Mouse (Mus musculus): Measurements from ENCODE around the gene Ripor3. TPM values are rescaled to one million over a fixed set of nuclear protein-coding genes. Genes with fewer than 3 reads are reported as not detected.

The Ripor3 gene
- polyA plus RNA-seq, 1 experiment from 2014 or later = 0.98 TPM

DNA sequence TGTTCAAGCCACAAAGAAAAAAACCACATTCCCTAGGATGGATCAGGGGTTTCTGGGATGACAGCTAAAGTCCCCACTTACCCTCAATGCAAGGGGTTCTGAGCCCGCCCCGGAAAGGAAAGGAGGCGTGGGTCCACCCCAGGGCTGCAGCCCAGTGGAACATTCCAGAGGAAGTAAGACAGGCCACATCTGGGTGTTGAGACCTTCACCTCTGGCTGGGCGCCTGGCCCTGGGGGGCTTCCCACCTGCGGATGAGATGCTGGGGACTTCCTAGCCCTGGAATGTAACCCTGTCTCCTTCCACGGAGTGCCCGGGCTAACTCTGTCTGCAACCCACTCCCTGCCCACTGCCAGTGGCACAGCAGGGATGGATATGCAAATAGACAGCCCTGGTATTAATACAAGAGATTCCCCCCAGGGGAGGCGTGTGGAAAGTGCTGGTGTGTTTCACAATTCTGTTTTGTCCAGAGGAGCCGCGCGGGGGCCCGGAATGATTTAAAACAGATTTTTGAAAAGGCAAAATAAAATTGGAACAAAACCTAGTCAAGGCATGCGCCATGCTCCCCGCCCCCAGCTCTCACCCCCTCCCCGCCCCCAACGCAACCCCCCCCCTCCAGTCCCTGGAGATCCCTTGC is 38.7 kb upstream of the Ripor3 start:
- no peaks in the 10 kb centered on the region for H3K36me3 ChIP-seq
- no peak overlapping the region for H3K27ac ChIP-seq
- peak overlapping the region; percentile 37 for H3K9ac ChIP-seq (replicated peaks)
- no peak for ATAC-seq (ENCODE audit: insufficient number of reproducible peaks, insufficient read depth, low FRiP score, low TSS enrichment, low read depth)
- H3K27me3 ChIP-seq = peaks cover 51% of the 10 kb centered on the region
- peak overlapping the region; percentile 83 for H3K4me2 ChIP-seq
- peaks cover 43% of the 10 kb centered on the region for H3K4me1 ChIP-seq (replicated peaks)
- 11% methylated on average over 16 of the region's 16 CpGs for WGBS
- H3K9me3 ChIP-seq = no peaks in the 10 kb centered on the region
- peak overlapping the region; percentile 49 for H3K4me3 ChIP-seq (replicated peaks)

DNA sequence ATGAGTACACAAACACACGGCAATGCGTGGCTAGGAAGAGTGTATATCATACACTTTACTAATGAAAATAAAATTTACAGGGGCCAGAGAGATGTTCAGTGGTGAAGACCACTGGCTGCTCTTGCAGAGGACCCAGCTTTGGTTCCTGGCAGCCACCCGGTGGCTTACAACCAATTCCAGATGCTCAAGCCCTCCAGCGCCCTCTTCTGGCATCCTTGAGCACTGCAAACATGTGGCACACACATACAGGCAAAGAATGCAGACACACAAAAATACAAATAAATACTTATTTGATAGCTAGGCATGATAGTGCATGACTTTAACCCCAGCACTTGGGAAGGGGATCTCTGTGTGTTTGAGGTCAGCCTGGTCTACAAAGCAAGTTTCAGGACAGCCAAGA is 36.0 kb upstream of the Ripor3 start:
- no peaks in the 10 kb centered on the region for H3K36me3 ChIP-seq
- peaks cover 43% of the 10 kb centered on the region for H3K4me1 ChIP-seq (replicated peaks)
- H3K4me2 ChIP-seq = no peak overlapping the region
- ATAC-seq (ENCODE audit: insufficient number of reproducible peaks, insufficient read depth, low FRiP score, low TSS enrichment, low read depth) = no peak
- 66% methylated on average over 4 of the region's 4 CpGs for WGBS
- peaks cover 40% of the 10 kb centered on the region for H3K27me3 ChIP-seq
- H3K27ac ChIP-seq = peak overlapping the region; percentile 81
- H3K9ac ChIP-seq (replicated peaks) = no peak overlapping the region
- H3K9me3 ChIP-seq = no peaks in the 10 kb centered on the region
- H3K4me3 ChIP-seq (replicated peaks) = no peak overlapping the region

DNA sequence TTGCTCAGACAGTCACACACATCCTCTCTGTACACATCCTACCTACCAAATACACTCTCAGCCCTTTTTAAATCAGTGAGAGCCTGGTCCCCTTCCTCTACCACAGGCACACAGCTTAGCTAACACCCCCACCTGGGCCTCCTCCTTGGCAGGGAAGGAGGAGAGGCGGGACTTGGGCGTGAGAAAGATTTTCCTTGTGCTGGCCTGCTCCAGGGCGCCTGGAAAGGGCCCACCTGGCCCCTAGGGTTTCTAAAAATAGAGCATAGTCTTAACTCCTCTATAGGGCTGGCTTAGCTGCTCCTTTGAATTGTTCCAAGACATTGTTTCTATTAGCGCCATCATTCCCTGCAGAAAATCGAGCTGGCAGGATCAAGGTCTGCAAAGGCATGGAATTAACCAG is 35.4 kb upstream of the Ripor3 start:
- H3K27me3 ChIP-seq = peaks cover 33% of the 10 kb centered on the region
- peaks cover 42% of the 10 kb centered on the region for H3K4me1 ChIP-seq (replicated peaks)
- H3K36me3 ChIP-seq = no peaks in the 10 kb centered on the region
- peak overlapping the region; percentile 81 for H3K27ac ChIP-seq
- 14% methylated on average over 5 of the region's 5 CpGs for WGBS
- H3K9ac ChIP-seq (replicated peaks) = no peak overlapping the region
- H3K9me3 ChIP-seq = no peaks in the 10 kb centered on the region
- ATAC-seq (ENCODE audit: insufficient number of reproducible peaks, insufficient read depth, low FRiP score, low TSS enrichment, low read depth) = peak; percentile 47
- peak overlapping the region; percentile 4; the same call in 1 of the 2 replicates for H3K4me2 ChIP-seq
- no peak overlapping the region for H3K4me3 ChIP-seq (replicated peaks)

DNA sequence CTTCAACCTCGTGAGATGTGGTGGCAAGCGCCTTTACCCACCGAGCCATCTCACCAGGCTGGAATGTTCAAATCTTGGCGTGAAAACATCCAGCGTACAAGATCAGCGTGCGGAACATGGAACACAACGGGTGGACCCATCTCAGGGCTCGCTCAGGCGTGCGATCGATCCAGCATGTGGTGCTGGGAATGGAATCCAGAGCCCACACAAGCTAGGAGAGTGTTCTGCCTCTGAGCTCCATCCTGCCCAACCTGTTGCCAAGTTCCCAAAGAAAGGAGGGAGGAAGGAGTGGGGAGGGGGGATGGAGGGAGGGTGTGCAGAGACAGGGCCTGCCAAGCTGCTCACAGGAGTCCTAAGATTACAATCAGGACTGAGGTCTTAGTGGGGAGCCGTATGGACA is 34.9 kb upstream of the Ripor3 start:
- peak; percentile 5; the same call in 1 of the 2 replicates for ATAC-seq (ENCODE audit: insufficient number of reproducible peaks, insufficient read depth, low FRiP score, low TSS enrichment, low read depth)
- peaks cover 29% of the 10 kb centered on the region for H3K27me3 ChIP-seq
- peaks cover 38% of the 10 kb centered on the region for H3K4me1 ChIP-seq (replicated peaks)
- H3K27ac ChIP-seq = peak overlapping the region; percentile 81
- H3K36me3 ChIP-seq = no peaks in the 10 kb centered on the region
- WGBS = 70% methylated on average over 13 of the region's 13 CpGs
- no peak overlapping the region; the same call in 1 of the 2 replicates for H3K9ac ChIP-seq (replicated peaks)
- no peaks in the 10 kb centered on the region for H3K9me3 ChIP-seq
- H3K4me2 ChIP-seq = 0 out of 2 replicates have a peak overlapping the region, but pooled peaks have one; percentile 4
- no peak overlapping the region for H3K4me3 ChIP-seq (replicated peaks)

DNA sequence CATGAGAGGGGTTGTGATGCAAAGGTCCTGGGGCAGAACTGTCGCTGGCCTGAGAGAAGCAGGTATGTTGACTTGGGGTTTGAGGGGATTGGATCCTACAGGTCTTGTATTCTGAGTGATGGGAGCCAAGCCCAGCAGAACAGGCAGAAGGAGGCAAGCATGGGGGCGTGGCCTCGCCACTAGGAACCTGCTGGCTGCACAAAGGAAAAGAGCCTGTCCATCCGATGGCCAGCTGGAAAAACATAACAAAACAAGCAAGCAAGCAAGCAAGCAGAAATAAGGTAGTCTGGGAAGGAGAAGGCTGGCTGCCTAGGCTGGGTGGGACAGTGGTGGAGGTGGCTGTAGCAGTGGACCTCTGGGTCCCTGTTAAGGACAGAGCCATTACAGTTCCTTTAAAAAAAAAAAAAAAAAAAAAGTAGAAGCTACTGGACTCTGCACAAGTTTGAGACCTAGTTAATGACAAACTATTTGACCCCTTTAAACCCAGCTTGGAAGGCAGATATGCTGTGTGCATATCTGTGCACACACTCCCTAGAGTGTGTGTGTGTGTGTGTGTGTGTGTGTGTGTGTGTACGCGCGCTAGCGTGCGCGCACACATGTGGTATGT is 34.4 kb upstream of the Ripor3 start:
- H3K36me3 ChIP-seq = no peaks in the 10 kb centered on the region
- ATAC-seq (ENCODE audit: insufficient number of reproducible peaks, insufficient read depth, low FRiP score, low TSS enrichment, low read depth) = no peak
- H3K9ac ChIP-seq (replicated peaks) = no peak overlapping the region; the same call in 1 of the 2 replicates
- H3K4me1 ChIP-seq (replicated peaks) = peaks cover 33% of the 10 kb centered on the region
- no peak overlapping the region for H3K4me2 ChIP-seq
- H3K27me3 ChIP-seq = peaks cover 23% of the 10 kb centered on the region
- no peak overlapping the region for H3K4me3 ChIP-seq (replicated peaks)
- no peaks in the 10 kb centered on the region for H3K9me3 ChIP-seq
- 0 out of 2 replicates have a peak overlapping the region, but pooled peaks have one; percentile 17 for H3K27ac ChIP-seq
- 79% methylated on average over 10 of the region's 10 CpGs for WGBS

DNA sequence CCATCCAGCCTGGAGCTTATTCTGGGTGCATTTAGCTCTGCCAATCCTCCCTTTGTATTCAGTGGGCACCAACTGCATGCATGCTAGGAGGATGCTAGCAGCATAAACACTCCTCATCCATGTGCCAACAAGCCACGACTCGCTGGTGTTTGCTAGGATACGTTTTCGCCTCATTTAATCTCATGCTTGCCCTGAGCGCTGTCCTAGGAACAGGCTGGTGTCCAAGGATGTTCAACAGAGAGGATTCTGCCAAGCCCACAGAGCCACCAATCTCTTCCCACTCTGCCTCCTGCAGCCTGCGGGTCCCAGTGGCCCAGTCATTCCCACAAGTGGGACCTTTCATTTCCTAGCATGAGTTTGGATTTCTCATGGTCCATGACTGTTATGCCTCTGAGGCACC is 31.6 kb upstream of the Ripor3 start:
- 84% methylated on average over 6 of the region's 6 CpGs for WGBS
- no peaks in the 10 kb centered on the region for H3K9me3 ChIP-seq
- peaks cover 25% of the 10 kb centered on the region for H3K4me1 ChIP-seq (replicated peaks)
- no peaks in the 10 kb centered on the region for H3K36me3 ChIP-seq
- H3K27ac ChIP-seq = no peak overlapping the region
- H3K4me2 ChIP-seq = no peak overlapping the region
- H3K4me3 ChIP-seq (replicated peaks) = no peak overlapping the region
- H3K9ac ChIP-seq (replicated peaks) = no peak overlapping the region
- ATAC-seq (ENCODE audit: insufficient number of reproducible peaks, insufficient read depth, low FRiP score, low TSS enrichment, low read depth) = no peak
- 0 out of 2 replicates have a peak, but pooled peaks cover 5% of the 10 kb centered on the region for H3K27me3 ChIP-seq

DNA sequence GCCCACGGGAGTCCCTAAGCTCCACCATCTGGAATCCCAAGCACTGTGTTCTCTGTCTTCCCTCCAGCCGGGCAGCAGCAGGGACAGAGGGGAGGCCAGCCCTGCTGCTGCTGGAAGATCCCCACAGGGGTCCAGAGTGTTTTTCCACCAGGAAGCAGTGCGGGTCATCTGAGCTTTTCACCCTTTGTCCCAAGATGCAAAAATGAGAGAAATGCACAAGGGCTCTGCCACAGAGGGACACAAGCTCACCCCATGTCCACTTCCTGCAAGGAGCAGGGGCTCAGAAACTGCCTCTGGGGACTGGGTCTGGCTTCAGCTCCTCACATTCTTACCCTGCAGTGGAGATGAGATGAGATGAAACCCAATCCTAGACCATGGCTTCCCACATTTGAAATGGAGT is 30.3 kb upstream of the Ripor3 start:
- H3K4me1 ChIP-seq (replicated peaks) = peaks cover 22% of the 10 kb centered on the region
- H3K4me3 ChIP-seq (replicated peaks) = no peak overlapping the region
- H3K9me3 ChIP-seq = no peaks in the 10 kb centered on the region
- no peak for ATAC-seq (ENCODE audit: insufficient number of reproducible peaks, insufficient read depth, low FRiP score, low TSS enrichment, low read depth)
- no peak overlapping the region for H3K9ac ChIP-seq (replicated peaks)
- H3K27me3 ChIP-seq = 0 out of 2 replicates have a peak, but pooled peaks cover 5% of the 10 kb centered on the region
- no peaks in the 10 kb centered on the region for H3K36me3 ChIP-seq
- WGBS = 46% methylated on average over 3 of the region's 3 CpGs
- H3K4me2 ChIP-seq = no peak overlapping the region
- H3K27ac ChIP-seq = no peak overlapping the region

- 19% methylated on average over 3 of the region's 3 CpGs for WGBS
- Histone ChIP-seq H3K4me1 (replicated peaks) (peaks cover 8% of the 10 kb centered on the region), H3K36me3 (no peaks in the 10 kb centered on the region), H3K4me2 (no peak overlapping the region), H3K4me3 (replicated peaks) (no peak overlapping the region), H3K9me3 (no peaks in the 10 kb centered on the region), H3K27ac (no peak overlapping the region), H3K9ac (replicated peaks) (no peak overlapping the region), H3K27me3 (0 out of 2 replicates have a peak, but pooled peaks cover 5% of the 10 kb centered on the region)
- ATAC-seq (ENCODE audit: insufficient number of reproducible peaks, insufficient read depth, low FRiP score, low TSS enrichment, low read depth) = no peak
Measured at GRCm38 (mm10) chr2:168037063-168037462, 26.6 kb upstream of the Ripor3 start.

DNA sequence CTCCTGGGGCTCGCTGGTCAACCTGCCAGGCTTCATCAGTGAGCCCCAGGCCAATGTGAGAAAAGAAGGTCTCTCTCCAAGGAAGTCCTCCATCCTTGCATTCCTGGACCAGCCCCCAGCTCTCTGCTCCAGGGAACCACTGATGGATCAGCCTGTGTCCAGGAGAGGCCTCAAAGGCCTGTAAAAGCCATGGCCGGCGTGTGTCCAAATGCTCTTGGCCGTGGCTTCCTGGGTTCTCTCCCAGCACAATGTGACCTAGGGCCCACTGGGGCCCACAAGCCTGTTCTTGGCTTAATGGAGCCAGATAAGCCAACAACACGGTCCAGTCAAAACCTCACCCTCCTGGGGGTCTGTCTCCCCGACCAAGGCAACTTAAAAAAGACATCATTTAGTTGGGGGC is 25.5 kb upstream of the Ripor3 start:
- no peaks in the 10 kb centered on the region for H3K36me3 ChIP-seq
- no peak overlapping the region for H3K9ac ChIP-seq (replicated peaks)
- ATAC-seq (ENCODE audit: insufficient number of reproducible peaks, insufficient read depth, low FRiP score, low TSS enrichment, low read depth) = no peak
- H3K4me2 ChIP-seq = no peak overlapping the region
- H3K27me3 ChIP-seq = 0 out of 2 replicates have a peak, but pooled peaks cover 5% of the 10 kb centered on the region
- H3K4me3 ChIP-seq (replicated peaks) = no peak overlapping the region
- H3K9me3 ChIP-seq = no peaks in the 10 kb centered on the region
- 88% methylated on average over 6 of the region's 6 CpGs for WGBS
- H3K4me1 ChIP-seq (replicated peaks) = peaks cover 12% of the 10 kb centered on the region
- no peak overlapping the region for H3K27ac ChIP-seq

GRCm38 (mm10) chr2:168033905-168034304 is 23.5 kb upstream of the Ripor3 start:
- Histone ChIP-seq H3K4me2 (no peak overlapping the region), H3K9me3 (peaks cover 2% of the 10 kb centered on the region), H3K9ac (replicated peaks) (no peak overlapping the region), H3K27ac (no peak overlapping the region), H3K4me3 (replicated peaks) (no peak overlapping the region), H3K36me3 (no peaks in the 10 kb centered on the region), H3K27me3 (0 out of 2 replicates have a peak, but pooled peaks cover 5% of the 10 kb centered on the region), H3K4me1 (replicated peaks) (peaks cover 12% of the 10 kb centered on the region)
- no peak for ATAC-seq (ENCODE audit: insufficient number of reproducible peaks, insufficient read depth, low FRiP score, low TSS enrichment, low read depth)
- 67% methylated on average over 10 of the region's 10 CpGs for WGBS

GRCm38 (mm10) chr2:168031842-168032241 is 21.4 kb upstream of the Ripor3 start:
- Histone ChIP-seq H3K4me2 (no peak overlapping the region), H3K4me3 (replicated peaks) (no peak overlapping the region), H3K27ac (no peak overlapping the region), H3K9me3 (peaks cover 13% of the 10 kb centered on the region), H3K27me3 (no peaks in the 10 kb centered on the region), H3K9ac (replicated peaks) (no peak overlapping the region), H3K36me3 (no peaks in the 10 kb centered on the region), H3K4me1 (replicated peaks) (peaks cover 8% of the 10 kb centered on the region)
- 73% methylated on average over 2 of the region's 2 CpGs for WGBS
- ATAC-seq (ENCODE audit: insufficient number of reproducible peaks, insufficient read depth, low FRiP score, low TSS enrichment, low read depth) = no peak
